Mouse (Mus musculus) spleen, adult 2 months (tissue): ENCODE results near the gene Pla1a.

Source experiments
- CTCF ChIP-seq: fragments of 200-500 bp; IDR thresholded peaks from 2 replicates; pipeline ENCODE4 v1.5.1; 2011; ENCODE audit warnings: mild to moderate bottlenecking, inconsistent platforms; ENCODE audit not compliant: insufficient read depth, insufficient read length, insufficient replicate concordance; ENCODE audit errors: extremely low read depth
- POLR2A ChIP-seq: fragments of 200-500 bp; IDR thresholded peaks from 2 replicates; pipeline ENCODE4 v1.6.1; 2011; ENCODE audit warnings: low read depth, low read length, inconsistent platforms

DNA sequence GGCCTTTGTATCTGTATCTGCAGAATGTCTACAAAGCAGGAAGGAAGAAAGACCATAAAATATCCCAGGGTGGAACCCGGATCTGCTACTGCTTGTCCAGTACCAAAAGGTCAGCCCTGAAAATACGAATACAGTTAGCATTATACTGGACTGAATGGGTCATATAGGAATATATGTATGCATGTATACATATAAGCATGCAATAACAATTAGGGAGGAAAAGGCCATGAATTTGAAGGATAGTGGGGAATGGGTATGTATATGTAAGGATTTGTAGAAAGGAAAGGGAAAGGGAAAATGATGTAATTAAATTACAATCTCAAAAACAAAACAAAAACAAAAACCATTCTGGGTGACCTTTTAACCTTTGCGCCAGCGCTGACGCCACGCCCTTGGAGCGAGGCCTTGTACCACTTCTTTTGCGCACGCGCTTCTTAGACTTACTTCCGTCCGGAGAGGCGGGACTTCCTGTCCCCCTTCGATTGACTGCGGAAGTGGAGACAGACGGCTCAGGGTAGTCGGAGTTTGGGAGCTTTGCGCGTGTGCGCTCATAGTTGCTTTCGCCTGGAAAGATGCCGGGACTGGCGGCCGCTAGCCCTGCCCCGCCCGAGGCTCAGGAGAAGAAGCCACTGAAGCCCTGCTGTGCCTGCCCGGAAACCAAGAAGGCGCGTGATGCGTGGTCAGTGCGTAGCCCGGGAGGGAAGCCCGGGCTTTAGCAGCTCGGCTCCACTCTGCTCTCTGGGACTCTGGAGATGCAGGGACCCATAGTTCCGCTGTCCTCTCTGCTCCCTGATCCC lies 86.2 kb downstream of the Pla1a start, which contains the start of the genes Cox17 and Gm21987:
- TF ChIP-seq CTCF: no peak
- TF ChIP-seq POLR2A: peak; percentile 89
